Mouse (Mus musculus) forebrain, embryonic 12.5 days (tissue): ENCODE measurements around the gene Ddx50. TPM values are rescaled to one million over a fixed set of nuclear protein-coding genes. Genes with fewer than 3 reads are reported as not detected.

ENCODE experiments used
- ATAC-seq: fragments of 200-750 bp; cut with Nextera tagmentation; 2 replicates; pipeline ENCODE4 v1.8.0; 2017; ENCODE audit warnings: moderate TSS enrichment; ENCODE audit not compliant: low FRiP score
- H3K27ac ChIP-seq: fragments of 300-500 bp; sonication (generic); 2 replicates; pipeline ENCODE4 v1.5.1; 2016; ENCODE audit warnings: mild to moderate bottlenecking
- H3K27me3 ChIP-seq: fragments of 300-500 bp; sonication (generic); 2 replicates; pipeline ENCODE4 v1.6.1; 2016; ENCODE audit warnings: mild to moderate bottlenecking
- H3K36me3 ChIP-seq: fragments of 300-500 bp; sonication (generic); replicated peaks from 2 replicates; pipeline ENCODE4 v1.6.1; 2016; ENCODE audit warnings: mild to moderate bottlenecking
- H3K4me1 ChIP-seq: fragments of 300-500 bp; sonication (generic); 2 replicates; pipeline ENCODE4 v1.6.1; 2016
- H3K4me2 ChIP-seq: fragments of 300-500 bp; sonication (generic); 2 replicates; pipeline ENCODE4 v1.6.1; 2016; ENCODE audit warnings: mild to moderate bottlenecking, moderate library complexity
- H3K4me3 ChIP-seq: fragments of 300-500 bp; sonication (generic); replicated peaks from 2 replicates; pipeline ENCODE4 v1.5.1; 2016; ENCODE audit warnings: mild to moderate bottlenecking
- H3K9ac ChIP-seq: fragments of 300-500 bp; sonication (generic); 2 replicates; pipeline ENCODE4 v1.6.1; 2016; ENCODE audit warnings: mild to moderate bottlenecking
- H3K9me3 ChIP-seq: fragments of 300-500 bp; sonication (generic); 2 replicates; pipeline ENCODE4 v1.6.1; 2016
- WGBS: fragments of 180-500 bp; shearing (Covaris S2); methylation state at CpG from one replicate; pipeline ENCODE4 v1.1.7; 2016; 5-methylcytosine and 5-hydroxymethylcytosine counted together
- microRNA-seq: library from miRNA; unstranded; fragments of <30 nt; microRNA quantifications from one replicate; pipeline ENCODE4, GENCODE M21; 2017
- polyA plus RNA-seq: library from polyadenylated mRNA; unstranded; fragments of >200 nt; fragmentation: Nextera tagmentation; extraction: Ambion mirVana; gene quantifications from 2 replicates; pipeline ENCODE4 v1.2.1, GENCODE M21; 2016

Gene Ddx50
- polyA plus RNA-seq, 1 experiment from 2014 or later, result 136 TPM

- ATAC-seq, result no peak
- no peak overlapping the region for H3K4me3 ChIP-seq
- H3K36me3 ChIP-seq, result peaks cover 77% of the 10 kb centered on the region
- no peaks in the 10 kb centered on the region for H3K27me3 ChIP-seq
- no peaks in the 10 kb centered on the region for H3K4me1 ChIP-seq
- H3K4me2 ChIP-seq, result no peak overlapping the region
- no peaks in the 10 kb centered on the region for H3K9me3 ChIP-seq
- H3K9ac ChIP-seq, result no peak overlapping the region
- H3K27ac ChIP-seq, result no peak overlapping the region
- 95% methylated on average over 4 of the region's 4 CpGs for WGBS
Observed at GRCm38 (mm10) chr10:62568861-62569260, 82.2 kb downstream of the Ddx50 start.

Small RNA genes lying within 50 kb of the gene (microRNA-seq; reads per million reads assigned to microRNA genes)
- gene Mir7215, result not detected

Other genes starting within 250 kb of the Ddx50 start
- gene Hkdc1, start 228.7 kb downstream of the Ddx50 start, polyA plus RNA-seq, result 0.11 and 0.28 TPM in 2 replicates
- 0.65 and 0.88 TPM in 2 replicates for gene 4930507D05Rik, start 201.7 kb downstream of the Ddx50 start, polyA plus RNA-seq
- gene Supv3l1, start 201.5 kb downstream of the Ddx50 start, polyA plus RNA-seq, result 26.4 and 28.9 TPM in 2 replicates
- 89.7 and 95.6 TPM in 2 replicates for gene Vps26a, start 164.4 kb downstream of the Ddx50 start, polyA plus RNA-seq
- gene Srgn, start 123.8 kb downstream of the Ddx50 start, polyA plus RNA-seq, result 3.2 and 3.8 TPM in 2 replicates
- 61.1 and 61.4 TPM in 2 replicates for gene Kif1bp, start 72.8 kb downstream of the Ddx50 start, polyA plus RNA-seq
- 32.6 and 33.3 TPM in 2 replicates for gene Ddx21, start 48.9 kb downstream of the Ddx50 start, polyA plus RNA-seq
- 3.9 and 5.0 TPM in 2 replicates for gene Stox1, start 74.9 kb upstream of the Ddx50 start, polyA plus RNA-seq
- 165 and 171 TPM in 2 replicates for gene Ccar1, start 141.1 kb upstream of the Ddx50 start, polyA plus RNA-seq